ENCODE assay signal across 16 mouse cellular contexts in genomic region chr9:99667596-99667995, GRCm38 (mm10). TPM values are rescaled to one million over a fixed set of nuclear protein-coding genes. Genes with fewer than 3 reads are reported as not detected.
DNase-seq lines count a peak whose midpoint lies in the region; ATAC-seq lines count a peak whose summit lies in the region.
"Had no signal": no experiment of that assay in that cellular context is flagged by ENCODE, and none has a peak within 500 bp of the region (broad histone marks: within the 10 kb centered on the region; RNA-seq: fewer than 3 reads in every experiment).

No protein-coding gene starts in this region.

- no peak overlapping the region for H3K4me3 ChIP-seq in kidney, embryonic 16.5 days (ENCODE audit: low read length)
- no peak overlapping the region for H3K4me3 ChIP-seq in midbrain, embryonic 14.5 days (replicated peaks; ENCODE audit: low read depth, low read length)
- H3K4me3 ChIP-seq: liver, embryonic 15.5 days; midbrain, embryonic 15.5 days; neural tube, embryonic 15.5 days had no signal

- no peak overlapping the region for H3K27ac ChIP-seq in kidney, embryonic 16.5 days (ENCODE audit: low read length)
- no peak overlapping the region for H3K27ac ChIP-seq in midbrain, embryonic 14.5 days (replicated peaks; ENCODE audit: low read depth, low read length)
- H3K27ac ChIP-seq: liver, embryonic 15.5 days; midbrain, embryonic 15.5 days; neural tube, embryonic 15.5 days had no signal

- no peak for ATAC-seq in kidney, embryonic 16.5 days (ENCODE audit: low FRiP score, low TSS enrichment)
- no peak for ATAC-seq in midbrain, embryonic 14.5 days (ENCODE audit: low FRiP score, low TSS enrichment)
- ATAC-seq: hindbrain, embryonic 16.5 days; midbrain, embryonic 15.5 days had no signal

- DNase-seq in kidney, adult 11 months = peak; percentile 24
- peak; percentile 52 for DNase-seq in adrenal gland, adult 2 months
- peak; percentile 59 for DNase-seq in gastrocnemius, postnatal 25 days
- peak; percentile 76 for DNase-seq in lung, postnatal 10 days
- DNase-seq in thymus, postnatal 4 days = no peak
- no peak for DNase-seq in midbrain, embryonic 14.5 days

- H3K9ac ChIP-seq in kidney, embryonic 16.5 days (replicated peaks; ENCODE audit: low read length) = no peak overlapping the region
- no peak overlapping the region for H3K9ac ChIP-seq in midbrain, embryonic 14.5 days (replicated peaks; ENCODE audit: low read length)
- H3K9ac ChIP-seq: liver, embryonic 15.5 days; midbrain, embryonic 15.5 days; neural tube, embryonic 15.5 days had no signal

- H3K36me3 ChIP-seq in kidney, embryonic 16.5 days (ENCODE audit: insufficient read depth, low read length) = peaks cover 56% of the 10 kb centered on the region
- H3K36me3 ChIP-seq in midbrain, embryonic 14.5 days (ENCODE audit: control insufficient read depth, insufficient read depth, low read length) = peaks cover 12% of the 10 kb centered on the region
- H3K36me3 ChIP-seq: liver, embryonic 15.5 days had no signal

- no peaks in the 10 kb centered on the region; the same call in 1 of the 2 replicates for H3K9me3 ChIP-seq in kidney, embryonic 16.5 days (ENCODE audit: low read length)
- 0 out of 2 replicates have a peak, but pooled peaks cover 4% of the 10 kb centered on the region for H3K9me3 ChIP-seq in midbrain, embryonic 14.5 days (ENCODE audit: control insufficient read depth, low read length)
- H3K9me3 ChIP-seq: liver, embryonic 15.5 days; midbrain, embryonic 15.5 days; neural tube, embryonic 15.5 days had no signal

- H3K27me3 ChIP-seq in kidney, embryonic 16.5 days (ENCODE audit: insufficient read depth, low read length) = no peaks in the 10 kb centered on the region
- H3K27me3 ChIP-seq in midbrain, embryonic 14.5 days (ENCODE audit: control insufficient read depth, insufficient read depth, low read length) = no peaks in the 10 kb centered on the region
- H3K27me3 ChIP-seq: liver, embryonic 15.5 days; midbrain, embryonic 15.5 days; neural tube, embryonic 15.5 days had no signal

- H3K4me2 ChIP-seq in kidney, embryonic 16.5 days (replicated peaks; ENCODE audit: low read depth, low read length) = no peak overlapping the region
- no peak overlapping the region for H3K4me2 ChIP-seq in midbrain, embryonic 14.5 days (ENCODE audit: low read length)
- H3K4me2 ChIP-seq: liver, embryonic 15.5 days; midbrain, embryonic 15.5 days; neural tube, embryonic 15.5 days had no signal

- H3K4me1 ChIP-seq in kidney, embryonic 16.5 days (ENCODE audit: insufficient read depth, low read length) = no peaks in the 10 kb centered on the region
- no peaks in the 10 kb centered on the region for H3K4me1 ChIP-seq in midbrain, embryonic 14.5 days (ENCODE audit: control insufficient read depth, insufficient read depth, low read length)
- H3K4me1 ChIP-seq: liver, embryonic 15.5 days; midbrain, embryonic 15.5 days; neural tube, embryonic 15.5 days had no signal

- WGBS in kidney, embryonic 16.5 days = 92% methylated on average over 8 of the region's 8 CpGs
- 82% methylated on average over 8 of the region's 8 CpGs for WGBS in midbrain, embryonic 14.5 days

RNA-seq across cellular contexts. Expression of gene Dzip1l, which starts 38.3 kb away (rescaled TPM):
- 27.4 and 27.6 TPM in 2 replicates for polyA plus RNA-seq in kidney, embryonic 16.5 days (2015; fragmentation: Nextera tagmentation; extraction: Ambion mirVana)
- total RNA-seq in adrenal gland, adult 2 months (2021) = 1 to 10 TPM; 3.7 to 6.8 TPM
- 2.5 and 4.0 TPM in 2 replicates for polyA plus RNA-seq in adrenal gland, adult 2 months (2012; rRNA removed)
- total RNA-seq in gastrocnemius, postnatal 25 days (2021) = 1 to 10 TPM; 1.9 to 2.0 TPM
- 4.8 and 7.9 TPM in 2 replicates for polyA plus RNA-seq in midbrain, embryonic 14.5 days (2014; fragmentation: Nextera tagmentation; extraction: Ambion mirVana)
- total RNA-seq: CH12.LX had no signal

RNA-seq across cellular contexts. Expression of gene Cldn18, which starts 49.5 kb away (rescaled TPM):
- polyA plus RNA-seq in kidney, embryonic 16.5 days (2015; fragmentation: Nextera tagmentation; extraction: Ambion mirVana) = 6.1 TPM in 1 of 2 replicates, not detected in the other
- total RNA-seq in adrenal gland, adult 2 months (2021) = not detected
- polyA plus RNA-seq in adrenal gland, adult 2 months (2012; rRNA removed) = 0.17 TPM in 1 of 2 replicates, not detected in the other
- not detected for total RNA-seq in gastrocnemius, postnatal 25 days (2021)
- polyA plus RNA-seq in midbrain, embryonic 14.5 days (2014; fragmentation: Nextera tagmentation; extraction: Ambion mirVana) = not detected in 2 replicates
- total RNA-seq: CH12.LX; left cerebral cortex, postnatal 14 days had no signal
- polyA plus RNA-seq: cortical plate, adult 2 months; gonadal fat pad, adult 2 months; hindbrain, embryonic 16.5 days; midbrain, embryonic 15.5 days; neural tube, embryonic 15.5 days had no signal

RNA-seq across cellular contexts. Expression of gene A4gnt, which starts 55.3 kb away (rescaled TPM):
- polyA plus RNA-seq in kidney, embryonic 16.5 days (2015; fragmentation: Nextera tagmentation; extraction: Ambion mirVana) = 0.68 and 0.94 TPM in 2 replicates
- not detected for total RNA-seq in adrenal gland, adult 2 months (2021)
- polyA plus RNA-seq in adrenal gland, adult 2 months (2012; rRNA removed) = not detected in 2 replicates
- not detected for total RNA-seq in gastrocnemius, postnatal 25 days (2021)
- not detected in 2 replicates for polyA plus RNA-seq in midbrain, embryonic 14.5 days (2014; fragmentation: Nextera tagmentation; extraction: Ambion mirVana)
- total RNA-seq: CH12.LX; left cerebral cortex, postnatal 14 days had no signal
- polyA plus RNA-seq: gonadal fat pad, adult 2 months; hindbrain, embryonic 16.5 days; liver, embryonic 15.5 days; midbrain, embryonic 15.5 days; neural tube, embryonic 15.5 days; testis, adult 2 months had no signal

Comparison
In these comparisons a context has a peak if more than half of its experiments do, and no peak if none do; other contexts are left out.
1. DNase-seq: peak in kidney, adult 11 months (single experiment), adrenal gland, adult 2 months (single experiment), gastrocnemius, postnatal 25 days (single experiment) and lung, postnatal 10 days (single experiment); none in thymus, postnatal 4 days (single experiment) and midbrain, embryonic 14.5 days (single experiment).